Mouse (Mus musculus) urinary bladder, adult 2 months (tissue): ENCODE data around the gene Hnrnpa3. TPM values are rescaled to one million over a fixed set of nuclear protein-coding genes. Genes with fewer than 3 reads are reported as not detected.
A peak's percentile ranks its signal among the peaks of the same experiment; 100 is the strongest.
"Not testable (repeated sequence)": the region's sequence is repeated elsewhere in the genome, so short reads cannot be mapped to it uniquely, and the experiment has no call there.

Source experiments
- DNase-seq: peaks from one replicate; pipeline ENCODE4 v3.0.0; 2022; ENCODE audit warnings: low spot score
- polyA plus RNA-seq: library from polyadenylated mRNA; depleted of rRNA; stranded (reverse); fragments of >200 nt; gene quantifications from 2 replicates; pipeline ENCODE4 v1.2.3, GENCODE M21; 2012

Hnrnpa3 gene
- polyA plus RNA-seq, 1 experiment = 222 TPM

DNA sequence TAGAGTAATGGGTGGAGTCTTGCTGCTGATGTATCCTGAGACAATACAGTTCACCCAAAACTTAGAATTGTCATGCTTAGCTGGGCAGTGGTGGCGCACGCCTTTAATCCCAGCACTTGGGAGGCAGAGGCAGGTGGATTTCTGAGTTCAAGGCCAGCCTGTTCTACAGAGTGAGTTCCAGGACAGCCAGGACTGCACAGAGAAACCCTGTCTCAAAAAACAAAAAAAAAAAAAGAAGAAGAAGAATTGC is 22.1 kb upstream of the Hnrnpa3 start:
- not testable (repeated sequence) for DNase-seq

DNA sequence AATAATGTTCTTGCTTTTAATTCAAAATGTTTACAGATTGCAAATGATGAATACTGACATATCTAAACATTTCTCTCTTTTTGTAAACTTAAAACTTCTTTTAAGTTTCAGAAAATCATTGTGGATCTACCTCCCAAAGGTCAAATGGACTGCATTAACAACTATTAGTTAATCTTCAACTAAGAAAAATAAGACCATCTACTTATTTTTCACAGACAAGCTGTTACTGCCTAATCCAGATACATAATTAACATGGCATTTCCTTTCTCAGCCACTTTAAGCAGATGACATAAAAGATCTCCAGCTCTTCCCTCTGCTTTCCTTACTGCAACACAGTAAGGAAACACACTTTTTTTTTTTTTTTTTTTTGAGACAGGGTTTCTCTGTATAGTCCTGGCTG is 21.7 kb upstream of the Hnrnpa3 start:
- DNase-seq = no peak

DNA sequence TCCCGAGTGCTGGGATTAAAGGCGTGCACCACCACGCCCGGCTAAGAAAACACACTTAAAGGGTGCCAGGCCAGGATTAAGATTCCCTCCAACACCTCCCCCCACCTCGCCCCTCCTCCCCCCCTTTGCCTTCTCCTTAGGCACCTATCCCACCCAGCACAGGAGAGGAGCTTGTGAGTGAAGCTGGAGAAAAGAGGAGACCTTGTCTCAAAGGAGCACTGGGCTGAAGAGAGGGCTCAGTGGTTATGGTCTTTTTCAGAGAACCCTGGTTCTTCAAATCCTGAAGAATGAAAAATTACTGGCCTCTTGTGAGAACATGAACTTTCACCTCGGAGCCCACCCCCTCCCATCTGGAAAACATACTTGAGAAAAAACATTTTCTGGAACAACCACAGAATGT is 21.2 kb upstream of the Hnrnpa3 start:
- DNase-seq = not testable (repeated sequence)

DNA sequence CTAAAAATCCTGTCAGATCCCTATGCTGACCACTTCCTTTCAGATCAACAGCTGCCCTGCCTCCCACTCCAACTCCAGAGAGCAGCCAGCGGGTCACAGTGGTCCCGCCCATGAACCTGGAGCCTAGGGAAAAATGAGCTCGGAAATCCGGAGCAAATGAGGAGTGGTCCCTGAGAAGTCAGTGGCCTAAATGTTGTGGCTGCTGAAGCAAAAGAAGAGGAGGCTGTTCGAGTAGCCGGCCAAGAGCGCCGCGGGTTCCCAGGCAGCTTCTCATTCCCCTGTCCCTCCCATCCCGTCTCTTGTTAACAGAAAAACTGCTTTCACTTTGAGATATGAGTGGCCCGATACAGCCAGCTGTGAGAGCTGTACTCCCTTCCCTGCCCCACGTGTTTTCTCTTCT is 19.5 kb upstream of the Hnrnpa3 start:
- not testable (repeated sequence) for DNase-seq

DNA sequence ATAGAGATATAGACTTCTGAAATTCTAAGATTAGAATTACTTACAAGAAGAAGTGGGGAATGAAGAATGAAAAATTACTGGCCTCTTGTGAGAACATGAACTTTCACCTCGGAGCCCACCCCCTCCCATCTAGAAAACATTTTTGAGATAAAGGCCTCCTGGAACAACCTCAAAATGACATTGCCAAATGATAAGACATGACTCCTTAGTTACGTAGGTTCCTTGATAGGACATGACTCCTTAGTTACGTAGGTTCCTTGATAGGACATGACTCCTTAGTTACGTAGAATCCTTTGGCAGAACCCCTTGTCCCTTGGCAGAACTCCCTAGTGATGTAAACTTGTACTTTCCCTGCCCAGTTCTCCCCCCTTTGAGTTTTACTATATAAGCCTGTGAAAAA is 16.7 kb upstream of the Hnrnpa3 start:
- not testable (repeated sequence) for DNase-seq

DNA sequence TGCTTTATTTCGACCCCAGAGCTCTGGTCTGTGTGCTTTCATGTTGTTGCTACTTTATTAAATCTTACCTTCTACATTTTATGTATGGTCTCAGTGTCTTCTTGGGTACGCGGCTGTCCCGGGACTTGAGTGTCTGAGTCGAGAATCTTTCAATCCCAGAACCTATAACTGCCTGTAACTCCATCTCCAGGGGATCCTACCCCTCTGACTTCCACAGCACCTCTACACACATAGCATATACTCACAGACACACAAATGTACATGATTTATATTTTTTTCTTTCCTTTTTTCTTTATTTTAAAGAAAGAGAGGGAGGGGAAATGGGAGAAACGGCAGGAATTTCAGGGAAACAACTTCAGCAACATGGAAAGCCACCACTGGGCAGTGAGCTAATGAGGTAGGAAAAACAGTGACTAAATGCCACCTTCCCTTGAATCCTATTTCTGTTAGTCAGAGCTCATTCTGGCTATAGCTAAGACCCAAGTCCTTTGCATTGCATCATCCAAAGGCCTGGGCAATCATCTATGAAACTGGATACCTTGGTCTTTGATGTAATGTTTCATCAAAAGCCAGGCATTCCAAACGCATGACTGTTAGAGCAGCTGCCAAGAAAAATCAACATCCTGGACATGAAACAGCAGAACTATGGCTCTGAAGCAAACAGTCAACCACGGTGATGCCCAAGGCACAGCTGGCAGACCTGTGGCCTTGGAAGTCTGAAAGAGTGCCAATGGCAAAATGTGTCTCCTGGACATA is 16.1 kb upstream of the Hnrnpa3 start:
- no peak for DNase-seq

DNA sequence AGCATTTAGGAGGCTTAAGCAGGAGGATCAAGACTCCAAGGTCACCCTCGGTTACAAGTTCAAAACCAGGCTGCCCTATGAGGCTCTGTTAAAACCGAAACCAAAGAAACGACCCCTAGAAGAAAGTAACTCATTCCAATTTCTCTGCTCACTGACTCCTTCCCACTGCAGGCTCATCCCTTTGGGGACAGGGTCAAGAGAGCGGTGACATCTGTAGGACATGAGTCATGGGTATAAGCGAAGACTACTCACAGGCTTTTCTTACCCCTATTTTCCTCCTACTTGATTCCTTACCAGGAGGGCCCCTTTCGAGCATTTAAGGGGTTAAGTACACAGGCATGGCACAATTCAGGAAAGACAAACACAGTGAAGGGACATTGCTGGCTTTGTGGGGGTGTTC is 15.1 kb upstream of the Hnrnpa3 start:
- DNase-seq = no peak

DNA sequence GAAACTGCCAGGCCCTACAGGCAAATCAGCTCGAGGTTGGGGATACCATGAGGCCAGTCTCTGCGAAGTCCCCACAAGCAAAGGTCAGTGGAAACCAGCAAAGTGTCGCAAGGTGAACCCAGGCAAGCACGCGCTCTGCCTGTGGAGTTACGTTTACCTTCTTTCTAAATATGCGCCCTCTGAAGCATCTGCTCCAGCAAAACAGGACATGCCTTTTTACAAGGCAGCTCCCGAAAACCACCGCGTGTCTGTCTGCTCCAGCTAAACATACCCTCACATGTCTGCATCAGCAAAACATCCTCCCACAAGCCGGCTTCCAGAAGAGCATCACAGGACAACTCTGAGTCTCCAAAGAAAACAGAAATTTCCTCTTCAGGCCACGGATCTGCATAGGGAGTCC is 13.8 kb upstream of the Hnrnpa3 start:
- DNase-seq = no peak

DNA sequence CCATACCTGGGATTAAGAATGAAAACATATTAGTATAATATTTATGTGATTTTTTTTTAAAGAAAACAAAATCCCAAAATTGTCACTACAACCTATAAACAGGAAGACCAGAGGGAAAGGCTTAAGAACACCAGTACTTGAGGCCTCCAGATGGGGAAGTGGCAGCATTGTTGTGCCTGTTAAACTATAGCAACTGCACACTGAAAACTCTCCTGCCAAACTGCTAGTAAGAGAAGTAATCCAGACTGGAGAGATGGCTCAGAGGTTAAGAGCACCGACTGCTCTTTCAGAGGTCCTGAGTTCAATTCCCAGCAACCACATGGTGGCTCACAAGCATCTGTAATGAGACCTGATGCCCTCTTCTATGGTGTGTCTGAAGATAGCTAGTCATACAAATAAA is 8.6 kb upstream of the Hnrnpa3 start:
- no peak for DNase-seq

DNA sequence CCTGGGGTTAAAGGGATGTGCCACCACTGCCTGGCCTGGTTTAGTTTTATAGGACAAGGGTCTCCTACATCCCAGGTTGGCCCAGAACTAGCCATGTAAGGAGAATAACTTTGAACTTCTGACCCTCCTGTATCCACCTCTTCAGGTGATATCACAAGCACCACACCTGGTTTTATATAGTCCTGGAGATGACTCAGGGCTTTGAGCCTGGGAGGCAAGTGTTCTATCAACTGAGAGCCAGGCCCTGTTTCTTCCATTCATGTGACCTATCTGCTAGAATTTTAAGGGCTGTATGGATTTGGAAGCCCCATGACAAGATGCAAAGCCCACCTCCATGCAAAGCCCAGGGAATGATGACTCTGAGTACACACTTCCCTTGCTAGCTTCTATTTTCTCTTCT is 5.9 kb upstream of the Hnrnpa3 start:
- DNase-seq = no peak

DNA sequence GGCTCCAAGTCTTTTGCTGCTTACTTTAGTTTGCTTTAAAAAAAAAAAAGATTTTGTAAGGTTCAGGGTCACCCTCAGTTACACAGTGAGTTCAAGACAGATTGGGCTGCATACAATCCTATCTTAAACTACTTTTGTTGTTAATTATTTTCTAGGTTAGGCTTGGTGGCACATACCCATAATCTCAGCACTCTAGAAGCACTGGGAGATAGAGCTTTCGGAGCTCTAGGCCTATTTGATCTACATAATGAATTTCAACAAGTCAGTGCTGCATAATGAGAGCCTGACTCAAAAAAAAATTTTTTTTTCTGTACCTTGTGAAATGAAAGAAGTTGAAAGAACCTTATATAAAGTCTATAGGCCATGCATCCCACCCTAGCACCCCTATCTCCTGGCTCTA is 4.4 kb upstream of the Hnrnpa3 start:
- DNase-seq = no peak

DNA sequence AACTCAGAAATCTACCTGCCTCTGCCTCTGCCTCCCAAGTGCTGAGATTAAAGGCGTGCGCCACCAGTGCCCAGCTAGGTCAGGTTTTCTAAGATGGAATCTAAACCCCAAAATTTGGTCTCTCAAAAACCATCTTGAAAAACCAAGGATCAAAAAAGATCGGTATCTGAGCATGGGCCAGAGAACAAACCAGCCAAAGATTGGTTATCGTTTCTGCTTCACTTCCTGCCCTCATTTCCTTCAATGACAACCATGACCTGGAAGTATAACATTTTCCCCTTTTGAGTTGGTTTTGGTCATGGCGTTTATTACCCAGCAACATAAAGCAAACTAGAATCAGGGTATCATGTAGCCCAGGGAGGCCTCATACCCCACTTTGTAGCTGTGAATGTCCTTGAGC is 2.1 kb upstream of the Hnrnpa3 start:
- no peak for DNase-seq

DNA sequence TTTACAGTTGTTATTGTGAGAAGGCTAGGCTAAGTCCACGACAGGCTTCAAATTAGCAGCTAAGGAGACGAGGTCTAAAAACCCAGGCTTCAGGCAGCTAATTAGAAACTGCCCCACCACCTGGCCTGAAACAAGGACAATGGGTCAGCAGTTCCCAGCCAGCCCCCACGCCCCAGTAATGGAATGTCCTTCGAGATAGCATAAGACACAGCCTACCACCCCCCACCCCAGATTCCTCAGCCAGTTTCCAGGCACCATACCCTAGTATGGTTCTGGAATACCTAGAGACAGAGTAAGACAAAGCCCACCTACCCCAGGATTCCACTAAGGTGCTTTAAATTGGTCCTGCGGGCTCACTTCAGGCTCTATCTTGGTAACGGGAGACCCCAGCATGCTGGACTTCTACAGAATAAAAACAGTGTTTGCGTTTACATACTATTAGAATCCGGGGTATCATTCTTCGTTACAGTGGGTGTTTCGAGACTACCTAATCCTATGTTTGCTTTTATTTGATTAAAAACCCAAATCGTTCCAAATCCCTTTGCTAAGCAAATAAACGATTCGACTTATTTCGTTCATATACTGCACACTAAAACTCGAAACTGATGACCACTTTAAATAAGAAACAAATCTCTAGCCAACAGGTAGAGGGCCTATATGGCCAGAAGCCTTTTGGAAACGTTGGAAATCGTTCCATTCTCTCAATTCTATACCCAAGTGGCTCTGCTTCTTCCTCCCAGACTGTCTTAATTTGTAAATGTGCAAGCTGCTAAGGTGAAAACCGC is 962 bp upstream of the Hnrnpa3 start:
- no peak for DNase-seq

DNA sequence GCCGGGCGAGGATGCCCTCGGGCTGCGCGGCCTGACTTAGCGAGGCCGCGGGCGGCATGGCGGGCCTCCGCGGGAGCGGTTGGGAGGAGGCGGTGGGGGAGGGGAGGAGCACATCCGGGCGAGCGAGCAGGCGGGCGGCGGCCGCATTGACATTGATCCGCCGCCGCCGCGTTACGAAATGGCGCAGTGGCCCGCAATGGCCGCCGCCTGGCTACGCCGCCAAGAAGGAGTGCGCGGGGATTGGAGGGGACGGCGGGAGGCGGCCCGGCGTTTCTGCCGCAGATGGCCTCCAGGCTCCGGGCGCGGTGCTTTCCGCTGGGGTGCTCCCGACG is 534 bp downstream of the Hnrnpa3 start:
- peak; percentile 95 for DNase-seq

DNA sequence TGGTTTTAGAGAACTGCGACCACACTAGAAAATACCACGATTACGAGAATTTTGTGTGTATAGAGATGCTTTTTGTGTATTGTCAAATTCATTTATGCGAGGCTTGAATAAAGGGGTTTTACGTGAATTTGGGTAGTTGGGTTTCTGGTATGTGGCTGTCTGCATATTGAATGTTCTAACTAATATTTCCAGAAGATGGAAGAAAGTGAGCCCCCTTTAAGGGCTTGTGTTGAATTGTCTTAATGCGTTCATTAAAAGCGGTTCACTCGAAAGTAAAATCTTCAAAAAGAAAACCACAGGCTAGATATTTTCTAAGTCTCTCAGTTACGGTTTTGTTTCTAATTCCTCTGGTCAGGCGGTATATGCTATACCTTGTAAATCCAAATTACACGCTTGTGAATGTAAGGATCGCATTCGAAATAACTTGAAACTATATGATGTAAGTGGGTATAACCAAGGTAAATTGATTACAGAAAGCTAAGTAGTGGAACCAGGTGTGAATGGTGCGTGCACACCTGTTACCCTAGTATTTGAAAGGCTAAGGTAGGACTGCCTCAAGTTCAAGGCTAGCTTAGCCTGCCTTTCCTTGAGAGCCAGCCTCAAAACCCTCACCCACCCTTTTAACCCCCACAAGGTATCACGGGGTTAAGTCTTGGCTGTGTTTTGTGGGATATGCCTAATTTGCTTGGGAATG is 1.3 kb downstream of the Hnrnpa3 start:
- no peak for DNase-seq

DNA sequence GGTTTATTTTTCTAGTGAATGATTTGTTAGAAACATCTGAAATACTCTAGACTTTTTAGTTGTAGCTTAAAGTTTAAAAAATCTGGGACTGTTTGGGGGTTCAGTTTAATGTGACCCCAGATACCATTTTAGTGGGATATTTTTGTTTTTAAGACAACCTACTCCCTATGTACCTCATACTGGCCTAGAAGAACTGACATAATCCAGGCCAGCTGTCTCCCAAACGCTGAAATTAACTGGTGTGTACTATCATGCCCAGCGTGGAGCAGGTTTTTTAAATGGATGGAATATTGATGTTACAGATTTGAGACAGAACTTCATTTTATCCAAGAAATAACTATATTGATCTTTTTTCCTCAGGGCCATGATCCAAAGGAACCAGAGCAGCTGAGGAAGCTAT is 2.0 kb downstream of the Hnrnpa3 start:
- no peak for DNase-seq

DNA sequence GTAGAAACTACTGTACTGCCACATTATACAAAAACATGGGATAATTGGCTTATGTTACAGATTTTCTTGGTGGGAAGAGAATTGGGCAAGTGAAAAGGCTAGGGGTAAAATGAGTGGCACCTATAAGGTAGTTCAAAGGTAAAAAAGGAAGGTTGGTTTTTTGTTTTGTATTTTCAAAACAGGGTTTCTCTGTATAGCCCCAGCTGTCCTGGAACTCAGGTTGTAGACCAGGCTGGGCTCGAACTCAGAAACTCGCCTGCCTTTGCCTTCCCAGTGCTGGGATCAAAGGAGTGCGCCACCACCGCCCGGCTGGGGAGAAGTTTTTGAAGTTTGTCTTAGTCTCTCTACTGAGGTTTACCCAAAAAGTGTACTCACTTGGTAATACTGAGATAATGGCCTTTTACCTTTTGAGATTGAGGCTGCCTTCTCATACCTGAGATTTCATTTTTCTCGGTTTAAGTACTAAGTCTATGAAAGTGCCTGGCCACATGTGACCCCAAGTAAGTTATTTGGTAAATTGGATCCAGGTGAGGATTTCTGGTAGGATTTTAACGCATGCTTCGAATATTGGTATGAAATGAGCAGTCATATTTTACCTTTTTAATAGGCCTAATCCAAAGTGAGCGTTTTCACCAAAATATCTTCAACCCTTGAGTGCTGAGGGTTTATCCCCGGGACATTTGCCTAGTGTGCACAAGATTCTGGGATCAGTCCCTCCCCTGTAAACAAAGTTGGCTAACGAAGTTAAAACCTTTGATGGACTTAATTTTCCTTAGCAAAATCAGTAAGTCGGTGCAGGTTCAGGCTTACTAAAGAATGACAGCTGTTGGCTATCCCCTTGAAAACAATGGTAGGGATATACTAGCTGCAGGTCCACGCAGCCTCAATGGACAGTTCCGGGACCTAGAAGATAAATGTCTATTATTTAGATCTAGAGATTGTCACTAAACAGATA is 10.7 kb downstream of the Hnrnpa3 start:
- no peak for DNase-seq

DNA sequence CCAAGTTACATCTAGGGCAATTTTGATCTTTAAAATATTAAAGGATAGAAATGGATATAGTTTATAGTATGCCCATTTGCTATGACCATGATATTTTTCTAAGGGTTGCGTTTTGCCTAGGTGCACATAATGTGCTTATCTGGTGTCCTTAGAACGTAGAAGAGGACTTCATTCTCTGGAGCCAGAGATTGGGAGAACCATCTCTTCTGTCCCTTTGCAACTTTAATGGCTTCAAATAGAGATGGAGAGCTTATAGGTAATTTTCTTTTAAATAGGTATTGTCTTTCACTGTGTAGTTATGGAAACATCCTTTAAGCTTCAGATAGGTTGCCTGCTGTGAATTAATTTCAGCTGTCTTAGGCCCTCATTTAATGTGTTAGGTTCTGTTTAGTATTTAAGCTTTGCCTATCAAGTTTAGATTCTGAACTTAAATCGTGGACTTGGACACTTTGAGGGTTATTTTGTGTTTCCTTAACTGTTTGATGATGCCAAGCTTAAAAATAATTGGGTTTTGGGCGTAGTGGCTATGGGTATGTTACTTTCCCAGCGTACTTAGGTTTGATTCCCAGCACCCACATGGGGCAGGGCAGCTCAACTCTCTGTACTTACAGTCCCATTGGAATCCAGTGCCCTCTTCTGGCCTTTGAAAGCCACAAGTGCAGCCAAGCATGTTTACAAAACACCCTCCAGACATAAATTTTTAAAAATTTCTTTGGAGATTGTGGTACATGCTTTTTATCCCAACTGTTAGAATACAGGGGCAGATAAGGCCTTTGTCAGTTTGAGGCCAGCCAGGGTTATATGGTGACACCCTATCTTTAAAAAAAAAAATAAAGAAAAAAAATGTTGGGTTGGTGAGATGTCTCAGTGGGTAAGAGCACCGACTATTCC is 11.6 kb downstream of the Hnrnpa3 start:
- no peak for DNase-seq

DNA sequence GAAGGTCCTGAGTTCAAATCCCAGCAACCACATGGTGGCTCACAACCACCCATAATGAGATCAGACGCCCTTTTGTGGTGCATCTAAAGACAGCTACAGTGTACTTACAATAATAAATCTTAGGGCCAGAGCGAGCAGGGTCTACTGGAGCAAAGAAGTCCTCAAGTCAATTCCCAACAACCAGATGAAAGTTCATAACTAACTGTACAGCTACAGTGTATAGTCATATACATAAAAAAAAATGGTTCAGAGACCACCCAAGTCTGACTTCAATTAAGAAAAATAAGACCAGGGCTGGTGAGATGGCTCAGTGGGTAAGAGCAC is 12.2 kb downstream of the Hnrnpa3 start:
- DNase-seq = no peak

DNA sequence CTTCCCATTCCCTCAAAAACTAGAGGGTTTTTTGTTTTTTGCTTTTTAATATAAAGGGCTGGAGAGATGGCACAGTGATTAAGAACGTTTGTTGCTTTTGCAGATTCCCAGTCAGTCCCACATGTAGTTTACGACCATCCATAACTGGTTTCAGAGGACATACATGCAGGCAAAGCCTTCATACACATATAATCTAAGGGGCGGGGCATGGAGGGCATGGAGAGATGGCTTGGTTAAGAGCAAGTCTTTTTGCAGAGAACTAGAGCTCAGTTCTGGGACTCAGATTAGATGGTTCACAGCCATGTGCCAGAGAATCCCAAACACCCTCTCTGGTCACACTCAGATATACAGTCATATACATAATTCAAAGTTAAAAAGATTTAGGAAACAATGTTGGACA is 13.5 kb downstream of the Hnrnpa3 start:
- no peak for DNase-seq

DNA sequence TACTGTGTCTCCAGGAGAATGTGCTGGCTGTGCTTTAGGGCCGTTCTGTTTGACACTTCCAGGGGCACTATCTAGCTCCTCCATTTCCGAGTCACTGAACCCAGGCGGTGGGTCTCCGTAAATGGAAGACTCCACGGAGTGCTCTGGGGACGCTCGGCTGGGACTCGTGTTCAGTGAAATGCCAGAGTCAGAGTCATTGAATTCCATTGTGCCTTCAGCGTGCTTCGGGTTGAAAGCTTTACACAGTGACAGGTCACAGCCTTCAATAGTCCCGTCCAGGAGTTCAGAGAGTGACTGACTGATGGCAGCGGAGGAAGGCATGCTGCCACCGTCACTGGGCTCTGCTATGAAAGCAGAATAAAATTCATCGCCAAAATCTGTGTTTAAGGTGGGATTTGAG is 17.5 kb downstream of the Hnrnpa3 start:
- no peak for DNase-seq
